Mouse (Mus musculus) testis, adult 2 months (tissue): ENCODE results near the gene Coq8b.

ENCODE experiments used
- CTCF ChIP-seq: fragments of 200-500 bp; IDR thresholded peaks from 2 replicates; pipeline ENCODE4 v1.5.1; 2012; ENCODE audit warnings: low read depth, mild to moderate bottlenecking, inconsistent platforms, low read length, moderate library complexity; ENCODE audit not compliant: control insufficient read depth, insufficient read depth, insufficient replicate concordance
- POLR2A ChIP-seq: fragments of 200-500 bp; IDR thresholded peaks from 2 replicates; pipeline ENCODE4 v1.6.1; 2012; ENCODE audit warnings: low read depth, mild to moderate bottlenecking, inconsistent platforms, low read length, moderate library complexity; ENCODE audit not compliant: control insufficient read depth

- no peak for TF ChIP-seq CTCF
- TF ChIP-seq POLR2A = peak; percentile 61; the same call in 1 of the 2 replicates
Measured at GRCm38 (mm10) chr7:27232781-27233281, at the start of gene Coq8b.
